Mouse (Mus musculus): Measurements from ENCODE around the gene Emp1. TPM values are rescaled to one million over a fixed set of nuclear protein-coding genes. Genes with fewer than 3 reads are reported as not detected.

The Emp1 gene
- polyA plus RNA-seq, 1 experiment from 2014 or later = 4.1 TPM

Other genes with a start within 250 kb of the Emp1 start
- not detected in 2 replicates for gene Gprc5d, start 244.3 kb upstream of the Emp1 start, polyA plus RNA-seq (2014; fragmentation: Nextera tagmentation; extraction: Ambion mirVana)
- gene Fam234b, start 164.6 kb upstream of the Emp1 start, polyA plus RNA-seq (2014; fragmentation: Nextera tagmentation; extraction: Ambion mirVana) = 41.3 and 44.4 TPM in 2 replicates
- 2.8 and 3.0 TPM in 2 replicates for gene Hebp1, start 164.5 kb upstream of the Emp1 start, polyA plus RNA-seq (2014; fragmentation: Nextera tagmentation; extraction: Ambion mirVana)
- gene Gsg1, start 108.2 kb upstream of the Emp1 start, polyA plus RNA-seq (2014; fragmentation: Nextera tagmentation; extraction: Ambion mirVana) = 0.69 and 1.0 TPM in 2 replicates
- gene Pbp2, start 52.1 kb upstream of the Emp1 start, polyA plus RNA-seq (2014; fragmentation: Nextera tagmentation; extraction: Ambion mirVana) = not detected in 2 replicates

All from neural tube, embryonic 11.5 days (tissue).